Mouse (Mus musculus) heart, adult 2 months (tissue): ENCODE results near the gene 6330409D20Rik.

Source experiments
- CTCF ChIP-seq: fragments of 200-600 bp; IDR thresholded peaks from 2 replicates; pipeline ENCODE4 v1.8.1; 2022; ENCODE audit warnings: antibody characterized with exemption, mild to moderate bottlenecking, moderate library complexity
- EP300 ChIP-seq: fragments of 200-500 bp; IDR thresholded peaks from 2 replicates; pipeline ENCODE4 v1.6.1; 2011; ENCODE audit warnings: low read depth, low read length, control low read depth; ENCODE audit not compliant: insufficient read depth
- POLR2A ChIP-seq: fragments of 200-500 bp; IDR thresholded peaks from 2 replicates; pipeline ENCODE4 v1.6.1; 2011; ENCODE audit warnings: mild to moderate bottlenecking, low read depth, low read length, control low read depth; ENCODE audit not compliant: insufficient read depth

GRCm38 (mm10) chr2:32751665-32752033 is 10.8 kb upstream of the 6330409D20Rik start:
- no peak for TF ChIP-seq CTCF
- TF ChIP-seq EP300 = no peak
- no peak for TF ChIP-seq POLR2A
